Mouse (Mus musculus): Measurements from ENCODE around the gene Adcy1. TPM values are rescaled to one million over a fixed set of nuclear protein-coding genes. Genes with fewer than 3 reads are reported as not detected.

The Adcy1 gene
- total and polyA plus RNA-seq, 3 experiments: 0.03 to 0.38 TPM; not detected in 1

DNA sequence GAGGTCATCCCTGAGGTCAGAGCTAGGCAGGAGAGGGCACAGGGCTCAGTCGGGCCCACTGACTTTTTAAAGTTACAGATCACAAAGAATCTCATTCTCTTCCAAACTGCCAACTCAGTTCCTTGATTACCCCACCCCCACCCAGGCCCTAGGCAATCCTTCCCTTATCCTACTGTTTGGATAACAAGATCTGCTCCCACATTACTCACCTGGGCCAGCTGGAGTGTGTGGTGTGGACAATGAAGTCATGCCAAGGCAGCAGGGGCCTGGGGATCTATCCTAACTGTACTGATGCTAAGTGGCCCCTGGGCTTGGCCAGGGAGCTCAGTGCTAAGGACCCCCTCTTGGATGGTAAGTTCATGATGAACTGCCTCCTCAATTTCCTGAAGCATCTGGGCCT lies 121.1 kb downstream of the Adcy1 start:
- peaks cover 30% of the 10 kb centered on the region for H3K9me3 ChIP-seq (replicated peaks; ENCODE audit: low read length)
- no peaks in the 10 kb centered on the region for H3K4me1 ChIP-seq (ENCODE audit: control insufficient read depth in 1 of 2, insufficient read depth in 2 of 2)
- no peak overlapping the region for H3K9ac ChIP-seq (ENCODE audit: insufficient read depth, low read depth)
- in situ Hi-C loops (cut with MboI; ENCODE audit: low pct_ligation_motif_present, low pct_unique_long_range_greater_than_20kb, low sequenced_read_pairs): no loop called here
- DNase-seq (ENCODE audit: extremely low read depth): no peak
- no peak overlapping the region for H3K4me3 ChIP-seq (replicated peaks in 1 of 3; ENCODE audit: low read depth in 2 of 3, low read length in 2 of 3, poor library complexity in 1 of 3)
- peaks cover 31% of the 10 kb centered on the region for H3K27me3 ChIP-seq (replicated peaks)
- dilution Hi-C loops (cut with MboI; ENCODE audit: extremely low pct_ligation_motif_present, extremely low pct_unique_long_range_greater_than_20kb, low sequenced_read_pairs): no loop called here
- no peak overlapping the region for H3K4me2 ChIP-seq (ENCODE audit: insufficient read depth, low read depth, poor library complexity, severe bottlenecking)
- no peaks in the 10 kb centered on the region for H3K36me3 ChIP-seq (replicated peaks in 1 of 2; ENCODE audit: control insufficient read depth in 1 of 2, insufficient read depth in 1 of 2, low read length in 1 of 2)
- TF ChIP-seq CHD2 (IDR thresholded peaks at IDR 0.05; ENCODE audit: low read length): no peak
- TF ChIP-seq MAZ (IDR thresholded peaks at IDR 0.05; ENCODE audit: low read depth, low read length): no peak
- TF ChIP-seq SMC3 (IDR thresholded peaks at IDR 0.05; ENCODE audit: low read depth, low read length): no peak
- TF ChIP-seq JUN (IDR thresholded peaks at IDR 0.05; ENCODE audit: insufficient read depth, low read depth, low read length): no peak
- TF ChIP-seq EP300 (IDR thresholded peaks at IDR 0.05; ENCODE audit: low read length): no peak
- no peak for TF ChIP-seq JUND (conservative IDR thresholded peaks at IDR 0.05; ENCODE audit: low read depth, low read length)
- no peak for TF ChIP-seq MYC (IDR thresholded peaks at IDR 0.05; ENCODE audit: low read depth, low read length)
- no peaks in the 10 kb centered on the region for H3K79me2 ChIP-seq (replicated peaks; ENCODE audit: control insufficient read depth, extremely low read depth, insufficient read depth, poor library complexity, severe bottlenecking)
- no peak overlapping the region for H3K27ac ChIP-seq (ENCODE audit: insufficient read depth, low read depth)

- H3K4me2 ChIP-seq (ENCODE audit: insufficient read depth, low read depth, poor library complexity, severe bottlenecking): no peak overlapping the region
- dilution Hi-C loops (cut with MboI; ENCODE audit: extremely low pct_ligation_motif_present, extremely low pct_unique_long_range_greater_than_20kb, low sequenced_read_pairs): no loop called here
- peaks cover 37% of the 10 kb centered on the region for H3K9me3 ChIP-seq (replicated peaks; ENCODE audit: low read length)
- H3K36me3 ChIP-seq (replicated peaks in 1 of 2; ENCODE audit: control insufficient read depth in 1 of 2, insufficient read depth in 1 of 2, low read length in 1 of 2): no peaks in the 10 kb centered on the region
- TF ChIP-seq E2F4 (IDR thresholded peaks at IDR 0.05; ENCODE audit: insufficient replicate concordance, low read depth, low read length) (no peak), BHLHE40 (IDR thresholded peaks at IDR 0.05; ENCODE audit: low read depth, low read length) (no peak), RCOR1 (conservative IDR thresholded peaks at IDR 0.05; ENCODE audit: low read depth, low read length) (no peak), RAD21 (IDR thresholded peaks at IDR 0.05; ENCODE audit: low read depth, low read length) (no peak), USF1 (IDR thresholded peaks at IDR 0.05; ENCODE audit: low read depth, low read length) (no peak), NELFE (IDR thresholded peaks at IDR 0.05; ENCODE audit: low read depth, low read length) (no peak), MYC (IDR thresholded peaks at IDR 0.05; ENCODE audit: low read depth, low read length) (no peak), KAT2A (IDR thresholded peaks at IDR 0.05; ENCODE audit: insufficient replicate concordance, low read length) (no peak), NRF1 (IDR thresholded peaks at IDR 0.05; ENCODE audit: low read depth, low read length) (no peak), HCFC1 (IDR thresholded peaks at IDR 0.05; ENCODE audit: low read depth, low read length) (no peak), TBP (conservative IDR thresholded peaks at IDR 0.05; ENCODE audit: low read depth, low read length) (no peak), CHD1 (IDR thresholded peaks at IDR 0.05; ENCODE audit: low read depth, low read length) (no peak), CTCF (conservative IDR thresholded peaks at IDR 0.05 in 1 of 2, IDR thresholded peaks at IDR 0.05 in 1 of 2; ENCODE audit: low read depth in 2 of 2, low read length in 2 of 2) (no peak), UBTF (IDR thresholded peaks at IDR 0.05; ENCODE audit: low read depth, low read length) (no peak), CHD2 (IDR thresholded peaks at IDR 0.05; ENCODE audit: low read length) (no peak), ZMIZ1 (IDR thresholded peaks at IDR 0.05; ENCODE audit: low read depth, low read length) (no peak), ELF1 (IDR thresholded peaks at IDR 0.05; ENCODE audit: low read depth, low read length) (no peak), MEF2A (IDR thresholded peaks at IDR 0.05; ENCODE audit: borderline replicate concordance, low read depth, low read length) (no peak), EP300 (IDR thresholded peaks at IDR 0.05; ENCODE audit: low read length) (no peak)
- H3K4me1 ChIP-seq (ENCODE audit: control insufficient read depth in 1 of 2, insufficient read depth in 2 of 2): no peaks in the 10 kb centered on the region
- no peak overlapping the region for H3K27ac ChIP-seq (ENCODE audit: insufficient read depth, low read depth)
- no peak for DNase-seq (ENCODE audit: extremely low read depth)
- H3K9ac ChIP-seq (ENCODE audit: insufficient read depth, low read depth): no peak overlapping the region
- no peak overlapping the region for H3K4me3 ChIP-seq (replicated peaks in 1 of 3; ENCODE audit: low read depth in 2 of 3, low read length in 2 of 3, poor library complexity in 1 of 3)
- in situ Hi-C loops (cut with MboI; ENCODE audit: low pct_ligation_motif_present, low pct_unique_long_range_greater_than_20kb, low sequenced_read_pairs): no loop called here
- peaks cover 29% of the 10 kb centered on the region for H3K27me3 ChIP-seq (replicated peaks)
- H3K79me2 ChIP-seq (replicated peaks; ENCODE audit: control insufficient read depth, extremely low read depth, insufficient read depth, poor library complexity, severe bottlenecking): no peaks in the 10 kb centered on the region
Measured at GRCm38 (mm10) chr11:7187472-7187871, 124.2 kb downstream of the Adcy1 start.
